Mouse (Mus musculus) bone marrow macrophage, adult 2 months (primary cell): ENCODE measurements around the gene 2510039O18Rik.

ENCODE experiments used
- CTCF ChIP-seq: IDR thresholded peaks from 2 replicates; pipeline ENCODE4 v1.5.1; 2012; ENCODE audit warnings: low read depth, mild to moderate bottlenecking, low read length, moderate library complexity
- POLR2A ChIP-seq: IDR thresholded peaks from 2 replicates; pipeline ENCODE4 v1.6.1; 2012; ENCODE audit warnings: mild to moderate bottlenecking, low read depth, low read length, borderline replicate concordance

DNA sequence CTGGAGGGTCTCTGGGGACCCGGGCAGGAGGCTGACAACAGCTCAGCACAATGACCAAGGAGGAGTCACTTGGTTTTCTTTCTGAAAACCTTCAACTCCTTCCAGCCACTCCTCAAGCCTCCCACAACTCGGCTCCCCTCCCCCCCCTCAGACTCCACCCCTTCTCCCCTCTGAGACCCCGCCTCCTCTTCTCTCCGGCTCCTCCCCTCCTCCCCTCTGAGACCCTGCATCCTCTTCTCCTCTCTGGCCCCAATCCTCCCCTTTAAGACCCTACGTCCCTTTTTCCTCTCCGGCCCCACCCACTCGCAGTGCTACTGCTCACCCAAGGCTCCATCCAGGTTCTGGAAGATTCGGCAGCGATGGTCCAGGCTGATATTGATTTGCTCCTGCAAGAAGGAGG is 12.6 kb upstream of the 2510039O18Rik start:
- TF ChIP-seq CTCF (no peak), POLR2A (no peak)
